Comparison of ENCODE assay signal across 8 mouse cellular contexts in the genomic region with DNA sequence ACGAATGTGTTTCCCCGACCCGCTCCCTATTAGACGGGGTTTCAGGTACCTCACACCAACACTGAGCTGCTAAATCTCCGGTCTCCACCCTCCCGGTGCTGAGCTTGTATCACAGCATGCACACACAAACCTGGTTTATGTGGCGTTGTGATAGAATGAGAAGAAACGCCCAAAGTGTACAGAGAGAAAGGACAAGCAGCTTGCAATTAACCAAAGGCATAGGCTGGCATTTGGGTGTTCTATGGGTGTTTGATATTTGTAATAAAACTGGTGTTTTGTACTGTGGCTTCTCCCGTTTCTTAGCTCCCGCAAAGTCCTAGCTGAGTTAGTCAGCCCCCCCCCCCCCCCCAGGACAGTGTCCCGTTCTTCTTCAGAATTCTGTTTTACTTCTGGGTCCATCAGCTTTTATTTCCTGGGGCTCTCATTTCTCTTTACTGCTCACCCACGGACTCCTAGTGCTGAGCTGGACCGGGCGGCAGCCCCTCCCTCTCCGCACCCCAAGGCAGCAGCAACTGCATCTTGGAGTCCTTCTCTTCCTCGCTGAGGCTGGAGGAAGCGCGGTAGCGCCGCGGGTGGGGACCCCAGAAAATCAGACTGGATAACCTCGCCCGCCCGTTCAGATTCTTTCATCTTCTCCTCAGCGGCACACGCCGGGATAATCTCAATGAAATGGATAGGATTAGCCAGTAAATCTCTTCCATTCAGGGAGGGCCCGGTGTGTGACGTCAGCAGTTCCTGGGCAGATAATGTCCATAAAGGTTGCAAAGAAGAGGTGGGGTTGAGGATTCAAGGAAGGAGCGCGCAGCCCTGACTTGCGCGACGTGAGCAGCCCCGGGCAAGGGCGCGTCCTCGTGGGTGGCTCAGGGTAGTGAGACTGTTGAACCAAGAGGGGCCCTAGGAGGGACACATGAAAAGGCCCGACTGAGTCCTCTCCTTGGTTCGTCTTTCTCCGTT. TPM values are rescaled to one million over a fixed set of nuclear protein-coding genes. Genes with fewer than 3 reads are reported as not detected.
DNase-seq lines count a peak whose midpoint lies in the region; ATAC-seq and TF ChIP-seq lines count a peak whose summit lies in the region.

Gene Psmb8 (plus strand): TSS at position 781 of the 954 bp plus-strand sequence.

- peak within 1 kb of the TSS; percentile 44 for H3K4me3 ChIP-seq in forebrain, embryonic 16.5 days (replicated peaks; ENCODE audit: low read length)
- H3K4me3 ChIP-seq in liver, postnatal 0 days (ENCODE audit: low read depth, low read length), result peak within 1 kb of the TSS; percentile 74
- peak within 1 kb of the TSS; percentile 43 for H3K4me3 ChIP-seq in neural tube, embryonic 13.5 days

- no peaks in the 10 kb centered on the region for H3K9me3 ChIP-seq in forebrain, embryonic 16.5 days (ENCODE audit: control insufficient read depth, low read length)
- H3K9me3 ChIP-seq in liver, postnatal 0 days (ENCODE audit: low read length), result no peaks in the 10 kb centered on the region
- H3K9me3 ChIP-seq in neural tube, embryonic 13.5 days, result no peaks in the 10 kb centered on the region

- H3K27ac ChIP-seq in forebrain, embryonic 16.5 days (ENCODE audit: low read length), result no peak within 1 kb of the TSS
- peak within 1 kb of the TSS; percentile 68 for H3K27ac ChIP-seq in liver, postnatal 0 days (ENCODE audit: low read depth)
- H3K27ac ChIP-seq in neural tube, embryonic 13.5 days (replicated peaks), result no peak within 1 kb of the TSS

- peak; percentile 89 for ATAC-seq in forebrain, embryonic 16.5 days
- peak; percentile 80 for ATAC-seq in liver, postnatal 0 days
- peak; percentile 84 for ATAC-seq in neural tube, embryonic 13.5 days (ENCODE audit: low read depth)

- no peaks in the 10 kb centered on the region for H3K36me3 ChIP-seq in forebrain, embryonic 16.5 days (ENCODE audit: control insufficient read depth, insufficient read depth)
- H3K36me3 ChIP-seq in liver, postnatal 0 days (replicated peaks; ENCODE audit: insufficient read depth, low read length), result peaks cover 16% of the 10 kb centered on the region; the same call in 1 of the 2 replicates
- H3K36me3 ChIP-seq in neural tube, embryonic 13.5 days, result no peaks in the 10 kb centered on the region

- TF ChIP-seq CTCF in liver, postnatal 0 days (IDR thresholded peaks at IDR 0.05; ENCODE audit: low read depth), result no peak

- TF ChIP-seq EP300 in liver, postnatal 0 days (IDR thresholded peaks at IDR 0.05; ENCODE audit: low read depth), result no peak

- peak within 1 kb of the TSS; percentile 46 for H3K9ac ChIP-seq in forebrain, embryonic 16.5 days (replicated peaks; ENCODE audit: low read depth, low read length)
- H3K9ac ChIP-seq in liver, postnatal 0 days (replicated peaks), result peak within 1 kb of the TSS; percentile 80
- H3K9ac ChIP-seq in neural tube, embryonic 13.5 days, result peak within 1 kb of the TSS; percentile 64

- H3K27me3 ChIP-seq in forebrain, embryonic 16.5 days (replicated peaks; ENCODE audit: control insufficient read depth, insufficient read depth, low read length), result peaks cover 55% of the 10 kb centered on the region
- H3K27me3 ChIP-seq in liver, postnatal 0 days (ENCODE audit: insufficient read depth, low read length), result peaks cover 3% of the 10 kb centered on the region; the same call in 1 of the 2 replicates
- H3K27me3 ChIP-seq in neural tube, embryonic 13.5 days, result peaks cover 94% of the 10 kb centered on the region

- 3% methylated on average over 41 of the region's 41 CpGs for WGBS in forebrain, embryonic 16.5 days
- WGBS in liver, postnatal 0 days (ENCODE audit: insufficient replicate concordance), result 9% methylated on average over 41 of the region's 41 CpGs
- WGBS in neural tube, embryonic 13.5 days, result 4% methylated on average over 41 of the region's 41 CpGs

- peak within 1 kb of the TSS; percentile 73 for H3K4me2 ChIP-seq in forebrain, embryonic 16.5 days (ENCODE audit: low read length)
- peak within 1 kb of the TSS; percentile 88 for H3K4me2 ChIP-seq in liver, postnatal 0 days (ENCODE audit: low read depth, low read length)
- H3K4me2 ChIP-seq in neural tube, embryonic 13.5 days, result peak within 1 kb of the TSS; percentile 71

- intact Hi-C loops in heart, postnatal 25 days (cut with DNase I), result no loop called here

- peaks cover 15% of the 10 kb centered on the region for H3K4me1 ChIP-seq in forebrain, embryonic 16.5 days (replicated peaks; ENCODE audit: control insufficient read depth, insufficient read depth, low read length)
- peaks cover 9% of the 10 kb centered on the region for H3K4me1 ChIP-seq in liver, postnatal 0 days (ENCODE audit: insufficient read depth)
- H3K4me1 ChIP-seq in neural tube, embryonic 13.5 days (replicated peaks), result peaks cover 17% of the 10 kb centered on the region

- DNase-seq in ES-CJ7 (ENCODE audit: low read depth, low spot score), result peak; percentile 81
- DNase-seq in cerebellum, adult 18-20 months, result peak; percentile 74 to 88
- DNase-seq in heart, postnatal 25 days (ENCODE audit: low spot score), result peak; percentile 81
- peak; percentile 90 for DNase-seq in layer of hippocampus, adult 11-12 months (ENCODE audit: low spot score)
- DNase-seq in liver, postnatal 0 days, result peak; percentile 91
- DNase-seq in telencephalon, adult 2 months (ENCODE audit: low read depth, low spot score), result peak; percentile 67

RNA-seq across cellular contexts. Expression of gene Psmb8, which starts in this region (rescaled TPM):
- 1.5 and 2.5 TPM in 2 replicates for polyA plus RNA-seq in forebrain, embryonic 16.5 days (2015; fragmentation: Nextera tagmentation; extraction: Ambion mirVana)
- total RNA-seq in heart, postnatal 25 days (2021), result 10 to 100 TPM in 1 of 2 experiments, 1 to 10 TPM in 1; 9.7 to 11.8 TPM
- polyA plus RNA-seq in liver, postnatal 0 days (2015; fragmentation: Nextera tagmentation; extraction: Ambion mirVana), result 49.7 and 51.6 TPM in 2 replicates
- polyA plus RNA-seq in neural tube, embryonic 13.5 days (2015; fragmentation: Nextera tagmentation; extraction: Ambion mirVana), result 2.6 and 3.5 TPM in 2 replicates

Comparison
In these comparisons a context has a peak if more than half of its experiments do, and no peak if none do; other contexts are left out.
1. RNA of gene Psmb8 (polyA plus RNA-seq): 49.7 to 51.6 TPM in liver, postnatal 0 days; 2.6 to 3.5 TPM in neural tube, embryonic 13.5 days and 1.5 to 2.5 TPM in forebrain, embryonic 16.5 days; every median in the first group is over 10 times any median in the second.
2. Peak in every context shown above with its lines, with median percentiles within 50 percentile points of each other: DNase-seq, ATAC-seq, H3K4me2 ChIP-seq, H3K4me3 ChIP-seq and H3K9ac ChIP-seq.